Mouse (Mus musculus) cerebellum, adult 2 months (tissue): Measurements from ENCODE around the gene Dnajc4.

Experiments
- CTCF ChIP-seq: fragments of 200-500 bp; IDR thresholded peaks from 2 replicates; pipeline ENCODE4 v1.5.1; 2011; ENCODE audit warnings: low read depth, mild to moderate bottlenecking, control low read depth, low read length, moderate library complexity, borderline replicate concordance; ENCODE audit not compliant: insufficient read depth
- POLR2A ChIP-seq: fragments of 200-500 bp; IDR thresholded peaks from 2 replicates; pipeline ENCODE4 v1.6.1; 2011; ENCODE audit warnings: low read length, control low read depth, borderline replicate concordance; ENCODE audit not compliant: insufficient read depth

- TF ChIP-seq CTCF (peak; percentile 59), POLR2A (no peak)
Measured at GRCm38 (mm10) chr19:6979486-6980380, 12.6 kb downstream of the Dnajc4 start.
